Mouse (Mus musculus) ES-Bruce4 (cell line): Measurements from ENCODE around the gene Anks3. TPM values are rescaled to one million over a fixed set of nuclear protein-coding genes. Genes with fewer than 3 reads are reported as not detected.

Experiments used
- H3K27ac ChIP-seq: 2 replicates; pipeline ENCODE4 v1.5.1; 2012; ENCODE audit warnings: low read length, inconsistent platforms; ENCODE audit not compliant: insufficient read depth
- H3K27me3 ChIP-seq: 2 replicates; pipeline ENCODE4 v1.6.1; 2012; ENCODE audit warnings: mild to moderate bottlenecking, low read length, inconsistent platforms; ENCODE audit not compliant: control insufficient read depth, poor library complexity, insufficient read depth, severe bottlenecking
- H3K36me3 ChIP-seq: 2 replicates; pipeline ENCODE4 v1.6.1; 2012; ENCODE audit warnings: inconsistent platforms, mild to moderate bottlenecking, low read length, moderate library complexity; ENCODE audit not compliant: control insufficient read depth, poor library complexity, insufficient read depth, severe bottlenecking
- H3K4me1 ChIP-seq: one replicate; pipeline ENCODE4 v1.8.1; 2011; ENCODE audit warnings: low read length; ENCODE audit not compliant: control insufficient read depth, insufficient read depth
- H3K4me3 ChIP-seq: 2 replicates; pipeline ENCODE4 v1.5.1; 2011; ENCODE audit warnings: low read depth, mild to moderate bottlenecking, low read length
- H3K9ac ChIP-seq: 2 replicates; pipeline ENCODE4 v1.6.1; 2012; ENCODE audit warnings: low read depth, mild to moderate bottlenecking, inconsistent platforms; ENCODE audit not compliant: poor library complexity, severe bottlenecking
- H3K9me3 ChIP-seq: replicated peaks from 2 replicates; pipeline ENCODE4 v1.6.1; 2012; ENCODE audit warnings: mild to moderate bottlenecking, low read length, inconsistent platforms; ENCODE audit not compliant: control insufficient read depth, poor library complexity, insufficient read depth, severe bottlenecking
- CTCF ChIP-seq: IDR thresholded peaks from one replicate; pipeline ENCODE4 v1.8.1; 2011; ENCODE audit warnings: low read depth, low read length
- EP300 ChIP-seq: IDR thresholded peaks from 2 replicates; pipeline ENCODE4 v1.6.1; 2011; ENCODE audit warnings: low read depth, low read length; ENCODE audit not compliant: insufficient read depth
- POLR2A ChIP-seq: IDR thresholded peaks from one replicate; pipeline ENCODE4 v1.8.1; 2011; ENCODE audit warnings: low read length; ENCODE audit not compliant: insufficient read depth
- polyA plus RNA-seq: library from polyadenylated mRNA; stranded (reverse); fragments of >200 nt; gene quantifications from 2 replicates; pipeline ENCODE4 v1.2.4, GENCODE M21; 2011; ENCODE audit warnings: low read depth; ENCODE audit not compliant: missing spikeins, insufficient read depth, insufficient read length

The Anks3 gene
- polyA plus RNA-seq, 1 experiment = 28.4 TPM

DNA sequence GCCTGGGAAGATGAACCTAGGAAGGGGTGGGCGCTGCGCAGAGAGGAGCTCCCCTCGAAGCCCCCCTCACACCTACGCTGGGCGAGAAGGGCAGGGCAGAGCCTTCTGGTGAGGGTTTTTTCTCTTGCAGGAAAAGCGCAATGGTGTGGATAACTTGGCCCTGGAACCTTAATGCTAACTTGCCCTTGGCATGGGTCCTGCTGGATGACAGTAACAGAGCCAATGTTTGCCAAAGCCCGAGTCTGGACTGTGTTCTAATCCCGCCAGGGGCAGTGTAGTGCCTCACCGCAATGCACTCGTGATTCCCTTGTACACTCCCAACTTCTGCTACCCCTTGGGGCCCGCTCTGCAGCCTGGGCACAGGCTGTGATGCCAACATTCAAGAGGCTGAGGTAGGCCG is 44.1 kb upstream of the Anks3 start:
- no peak overlapping the region for H3K9ac ChIP-seq
- TF ChIP-seq POLR2A = no peak
- TF ChIP-seq EP300 = no peak
- TF ChIP-seq CTCF = no peak
- no peaks in the 10 kb centered on the region for H3K27me3 ChIP-seq
- H3K4me1 ChIP-seq = peaks cover 4% of the 10 kb centered on the region
- H3K4me3 ChIP-seq = no peak overlapping the region
- H3K9me3 ChIP-seq = no peaks in the 10 kb centered on the region
- H3K27ac ChIP-seq = no peak overlapping the region
- no peaks in the 10 kb centered on the region for H3K36me3 ChIP-seq

DNA sequence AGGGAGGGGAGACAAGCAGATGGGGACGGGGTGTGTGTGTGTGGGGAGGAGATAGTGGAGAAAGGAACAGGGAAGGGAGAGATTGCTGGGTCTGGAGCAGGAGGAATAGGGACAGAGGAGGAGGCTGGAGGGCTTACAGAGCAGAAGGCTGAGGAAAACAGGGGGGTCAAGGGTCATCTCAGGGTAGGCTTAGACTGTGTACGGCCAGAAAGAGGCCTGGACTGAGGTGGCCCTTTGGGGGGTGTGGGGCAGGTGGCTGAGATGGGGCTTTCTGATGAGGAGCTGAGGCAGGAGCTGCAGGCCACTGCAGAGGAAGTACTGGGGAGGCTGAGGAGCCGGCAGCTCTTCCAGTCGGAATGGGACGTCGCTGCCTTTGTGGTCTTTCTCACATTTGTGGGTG is 43.5 kb upstream of the Anks3 start:
- TF ChIP-seq CTCF (no peak), EP300 (no peak), POLR2A (no peak)
- H3K9ac ChIP-seq = peak overlapping the region; percentile 24; the same call in 1 of the 2 replicates
- no peaks in the 10 kb centered on the region for H3K36me3 ChIP-seq
- H3K4me3 ChIP-seq = peak overlapping the region; percentile 43
- H3K4me1 ChIP-seq = peaks cover 4% of the 10 kb centered on the region
- H3K9me3 ChIP-seq = no peaks in the 10 kb centered on the region
- no peak overlapping the region for H3K27ac ChIP-seq
- no peaks in the 10 kb centered on the region for H3K27me3 ChIP-seq

DNA sequence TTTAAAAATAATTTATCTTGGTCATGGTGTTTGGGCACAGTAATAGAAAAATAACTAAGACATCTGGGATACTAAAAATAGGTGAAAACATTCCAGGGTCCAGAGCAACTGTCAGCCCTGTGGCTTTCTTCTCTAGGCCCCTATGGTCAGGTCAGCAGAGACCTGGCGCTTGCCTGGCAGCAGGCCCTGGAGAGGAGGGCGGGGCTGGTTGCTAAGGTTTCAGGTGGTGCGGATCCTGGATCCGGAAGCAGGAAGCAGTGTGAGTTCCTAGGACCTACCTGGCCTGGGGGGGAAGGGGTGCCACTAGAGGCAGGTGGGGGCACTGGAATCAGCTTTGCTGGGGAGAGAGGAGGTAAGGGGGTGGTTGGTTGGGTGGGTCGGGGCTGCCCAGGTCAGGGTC is 43.1 kb upstream of the Anks3 start, which contains the start of gene Smim22:
Gene Smim22 (plus strand): TSS at position 222 of the 400 bp plus-strand sequence.
- Histone ChIP-seq H3K4me3 (peak within 1 kb of the TSS; percentile 43), H3K36me3 (no peaks in the 10 kb centered on the region), H3K4me1 (peaks cover 4% of the 10 kb centered on the region), H3K9ac (peak within 1 kb of the TSS; percentile 24; the same call in 1 of the 2 replicates), H3K9me3 (no peaks in the 10 kb centered on the region), H3K27ac (no peak within 1 kb of the TSS), H3K27me3 (no peaks in the 10 kb centered on the region)
- TF ChIP-seq CTCF (no peak), EP300 (no peak), POLR2A (no peak)

DNA sequence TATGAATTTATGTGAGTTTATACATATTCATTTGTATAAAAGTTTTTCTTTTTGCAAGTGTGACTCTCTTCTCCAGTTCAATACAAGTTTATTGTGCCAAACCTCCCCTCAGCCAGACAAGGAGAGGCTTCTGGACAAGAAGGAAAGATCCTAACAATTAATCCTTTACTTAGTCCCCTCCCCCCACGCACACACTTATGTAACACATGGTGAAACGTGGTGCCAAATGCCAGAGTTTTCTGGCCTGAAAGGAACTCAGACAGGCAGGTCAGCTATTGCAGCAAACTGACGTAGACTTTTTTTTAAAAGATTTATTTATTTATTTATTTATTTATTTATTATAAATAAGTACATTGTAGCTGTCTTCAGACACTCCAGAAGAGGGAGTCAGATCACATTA is 36.6 kb upstream of the Anks3 start:
- H3K4me3 ChIP-seq = no peak overlapping the region
- H3K36me3 ChIP-seq = no peaks in the 10 kb centered on the region
- H3K9me3 ChIP-seq = no peaks in the 10 kb centered on the region
- H3K27ac ChIP-seq = no peak overlapping the region
- no peaks in the 10 kb centered on the region for H3K4me1 ChIP-seq
- H3K9ac ChIP-seq = no peak overlapping the region
- TF ChIP-seq CTCF (no peak), POLR2A (no peak), EP300 (no peak)
- no peaks in the 10 kb centered on the region for H3K27me3 ChIP-seq

DNA sequence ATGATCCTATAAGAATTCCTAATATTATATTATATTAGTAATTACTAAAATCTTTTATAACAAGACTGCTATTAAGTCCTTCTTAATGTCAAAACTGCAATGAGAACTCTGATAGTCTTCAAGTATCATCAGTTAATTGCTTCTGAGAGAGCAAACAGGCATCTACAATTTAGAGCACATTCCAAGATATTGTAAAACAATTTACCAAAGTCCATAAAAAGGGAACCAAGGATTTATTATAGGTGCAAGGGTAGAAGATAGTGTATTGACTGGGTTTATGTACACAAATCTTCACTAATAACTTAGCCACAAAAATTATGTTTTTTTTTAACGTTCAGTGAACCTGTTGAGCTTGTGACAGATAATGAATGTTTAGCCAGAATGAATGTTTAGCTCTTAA is 35.0 kb upstream of the Anks3 start:
- H3K27me3 ChIP-seq = no peaks in the 10 kb centered on the region
- H3K36me3 ChIP-seq = no peaks in the 10 kb centered on the region
- H3K27ac ChIP-seq = no peak overlapping the region
- H3K4me3 ChIP-seq = no peak overlapping the region
- no peaks in the 10 kb centered on the region for H3K4me1 ChIP-seq
- no peaks in the 10 kb centered on the region for H3K9me3 ChIP-seq
- no peak for TF ChIP-seq EP300
- TF ChIP-seq POLR2A = no peak
- no peak for TF ChIP-seq CTCF
- no peak overlapping the region for H3K9ac ChIP-seq

DNA sequence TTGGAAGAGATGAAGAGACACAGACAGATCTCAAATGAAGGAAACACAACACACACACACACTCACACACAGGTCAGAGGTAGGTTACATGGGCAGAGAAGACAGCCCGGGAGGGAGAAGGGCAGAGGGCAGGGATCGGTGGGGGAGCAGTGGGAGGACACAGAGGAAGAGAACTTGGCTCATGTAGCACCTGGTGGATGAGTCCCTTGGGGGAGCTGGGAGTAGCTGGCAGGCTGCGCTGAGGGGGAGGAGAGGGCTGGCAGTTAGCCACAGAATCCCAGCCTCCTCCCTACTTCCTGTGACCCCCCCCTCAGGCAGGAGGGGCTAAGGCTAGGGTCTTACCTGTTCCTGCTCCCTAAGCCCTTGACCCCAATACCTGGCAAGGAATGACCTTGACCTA is 33.5 kb upstream of the Anks3 start, which contains the start of gene Sept12:
Gene Sept12 (minus strand): TSS at position 300 of the 400 bp plus-strand sequence.
- H3K4me1 ChIP-seq = no peaks in the 10 kb centered on the region
- no peak within 1 kb of the TSS for H3K4me3 ChIP-seq
- H3K27ac ChIP-seq = no peak within 1 kb of the TSS
- H3K9ac ChIP-seq = no peak within 1 kb of the TSS
- TF ChIP-seq POLR2A (no peak), CTCF (no peak), EP300 (no peak)
- H3K36me3 ChIP-seq = no peaks in the 10 kb centered on the region
- no peaks in the 10 kb centered on the region for H3K9me3 ChIP-seq
- H3K27me3 ChIP-seq = no peaks in the 10 kb centered on the region
